9 mouse cellular contexts compared by ENCODE assay signal in genomic region chr1:172119720-172120119, GRCm38 (mm10). TPM values are rescaled to one million over a fixed set of nuclear protein-coding genes. Genes with fewer than 3 reads are reported as not detected.
A peak's percentile ranks its signal among the peaks of the same experiment; 100 is the strongest.
DNase-seq lines count a peak whose midpoint lies in the region; ATAC-seq and TF ChIP-seq lines count a peak whose summit lies in the region.
"Had no signal": no experiment of that assay in that cellular context is flagged by ENCODE, and none has a peak within 500 bp of the region (broad histone marks: within the 10 kb centered on the region; RNA-seq: fewer than 3 reads in every experiment).

No protein-coding gene starts in this region.

- peak; percentile 28 to 48 for DNase-seq in layer of hippocampus, adult 2 months (ENCODE audit: low spot score in 2 of 2)
- DNase-seq in layer of hippocampus, postnatal 25 days (ENCODE audit: extremely low spot score in 1 of 2, low spot score in 1 of 2): no peak
- peak; percentile 53 for DNase-seq in CH12.LX (ENCODE audit: extremely low read depth)
- peak; percentile 90 for DNase-seq in brain, embryonic 14.5 days (ENCODE audit: low read depth)
- DNase-seq in kidney, adult 8-10 months: peak; percentile 60 to 67
- peak; percentile 75 for DNase-seq in mesoderm, embryonic 11.5 days (ENCODE audit: low read depth, low spot score)
- DNase-seq in testis, postnatal 14 days (ENCODE audit: low spot score): no peak

- no peaks in the 10 kb centered on the region for H3K27me3 ChIP-seq in CH12.LX (replicated peaks)
- H3K27me3 ChIP-seq: megakaryocyte, embryonic 14.5 days had no signal

- H3K27ac ChIP-seq in layer of hippocampus, adult 2 months: no peak overlapping the region
- H3K27ac ChIP-seq in CH12.LX (ENCODE audit: insufficient read depth, low read depth): no peak overlapping the region

- TF ChIP-seq POLR2A in CH12.LX (IDR thresholded peaks at IDR 0.05; ENCODE audit: low read depth, low read length): no peak
- TF ChIP-seq POLR2A in brain, embryonic 14.5 days (IDR thresholded peaks at IDR 0.05; ENCODE audit: borderline replicate concordance, extremely low read depth, insufficient read depth, insufficient read length, poor library complexity, severe bottlenecking): no peak

- dilution Hi-C loops in CH12.LX (cut with MboI; ENCODE audit: extremely low pct_ligation_motif_present, extremely low pct_unique_long_range_greater_than_20kb, low sequenced_read_pairs): no loop called here

- no peak for TF ChIP-seq EP300 in CH12.LX (IDR thresholded peaks at IDR 0.05; ENCODE audit: low read length)

- H3K36me3 ChIP-seq in CH12.LX (replicated peaks in 1 of 2; ENCODE audit: control insufficient read depth in 1 of 2, insufficient read depth in 1 of 2, low read length in 1 of 2): peaks cover 69 to 93% of the 10 kb centered on the region in 2 experiments

- in situ Hi-C loops in CH12.LX (cut with MboI; ENCODE audit: low pct_ligation_motif_present, low pct_unique_long_range_greater_than_20kb, low sequenced_read_pairs): no loop called here

- no peaks in the 10 kb centered on the region for H3K79me2 ChIP-seq in CH12.LX (replicated peaks; ENCODE audit: control insufficient read depth, extremely low read depth, insufficient read depth, poor library complexity, severe bottlenecking)

- H3K4me1 ChIP-seq in CH12.LX (ENCODE audit: control insufficient read depth in 1 of 2, insufficient read depth in 2 of 2): no peaks in the 10 kb centered on the region

- TF ChIP-seq RAD21 in CH12.LX (IDR thresholded peaks at IDR 0.05; ENCODE audit: low read depth, low read length): peak; percentile 59

- peak; percentile 89 for TF ChIP-seq CTCF in layer of hippocampus, adult 2 months (conservative IDR thresholded peaks at IDR 0.05)
- peak; percentile 33 to 83; a peak in 3 of 4 replicates for TF ChIP-seq CTCF in CH12.LX (conservative IDR thresholded peaks at IDR 0.05 in 1 of 2, IDR thresholded peaks at IDR 0.05 in 1 of 2; ENCODE audit: low read depth in 2 of 2, low read length in 2 of 2)
- peak; percentile 76; the same call in 1 of the 2 replicates for TF ChIP-seq CTCF in brain, embryonic 14.5 days (IDR thresholded peaks at IDR 0.05; ENCODE audit: borderline replicate concordance, extremely low read depth, insufficient read depth, insufficient read length)

- no peak overlapping the region for H3K4me2 ChIP-seq in CH12.LX (ENCODE audit: insufficient read depth, low read depth, poor library complexity, severe bottlenecking)

- H3K4me3 ChIP-seq in layer of hippocampus, adult 2 months: no peak overlapping the region
- no peak overlapping the region for H3K4me3 ChIP-seq in CH12.LX (replicated peaks in 1 of 3; ENCODE audit: low read depth in 2 of 3, low read length in 2 of 3, poor library complexity in 1 of 3)
- H3K4me3 ChIP-seq: megakaryocyte, embryonic 14.5 days had no signal

- ATAC-seq in erythroid progenitor cell, adult 5-6 weeks (replicated peaks; ENCODE audit: low FRiP score, poor library complexity, severe bottlenecking): peak; percentile 73

- H3K9ac ChIP-seq in CH12.LX (ENCODE audit: insufficient read depth, low read depth): no peak overlapping the region

- no peaks in the 10 kb centered on the region for H3K9me3 ChIP-seq in CH12.LX (replicated peaks; ENCODE audit: low read length)
- H3K9me3 ChIP-seq: megakaryocyte, embryonic 14.5 days had no signal

TF ChIP-seq in CH12.LX, 34 proteins besides CTCF, POLR2A, EP300 and RAD21:
- TF ChIP-seq MAZ (IDR thresholded peaks at IDR 0.05; ENCODE audit: low read depth, low read length): no peak
- TF ChIP-seq CHD2 (IDR thresholded peaks at IDR 0.05; ENCODE audit: low read length): no peak
- TF ChIP-seq TCF12 (IDR thresholded peaks at IDR 0.05; ENCODE audit: low read depth, low read length): no peak
- no peak for TF ChIP-seq MEF2A (IDR thresholded peaks at IDR 0.05; ENCODE audit: borderline replicate concordance, low read depth, low read length)
- TF ChIP-seq SMC3 (IDR thresholded peaks at IDR 0.05; ENCODE audit: low read depth, low read length): peak; percentile 76
- TF ChIP-seq ZMIZ1 (IDR thresholded peaks at IDR 0.05; ENCODE audit: low read depth, low read length): no peak
TF ChIP-seq in CH12.LX: peak in this region for 1.

RNA-seq across cellular contexts. Expression of gene Pex19, which starts 6.8 kb away (rescaled TPM):
- total RNA-seq in layer of hippocampus, adult 2 months (2021): 10 to 100 TPM; 84.9 to 88.3 TPM
- 100 to 1,000 TPM in 1 of 2 experiments, 10 to 100 TPM in 1; 99.8 to 101 TPM for total RNA-seq in layer of hippocampus, postnatal 25 days (2021)
- total RNA-seq in CH12.LX (2012; rRNA removed): 43.5 and 46.0 TPM in 2 replicates
- 47.9 and 53.6 TPM in 2 replicates for total RNA-seq in CH12.LX (2014; rRNA removed)
- polyA plus RNA-seq in CH12.LX (2012; ENCODE audit: insufficient read length, low read depth): 58.2 and 60.5 TPM in 2 replicates
- 105 and 106 TPM in 2 replicates for polyA plus RNA-seq in brain, embryonic 14.5 days (2012; rRNA removed)
- total RNA-seq in erythroid progenitor cell, adult 5-6 weeks (2015; ENCODE audit: low replicate concordance): 14.7 and 15.1 TPM in 2 replicates
- 15.4 and 21.5 TPM in 2 replicates for total RNA-seq in erythroid progenitor cell, adult 5-6 weeks (2017; ENCODE audit: low replicate concordance)

RNA-seq across cellular contexts. Expression of gene Dcaf8, which starts 28.2 kb away (rescaled TPM):
- 100 to 1,000 TPM; 114 to 116 TPM for total RNA-seq in layer of hippocampus, adult 2 months (2021)
- 100 to 1,000 TPM; 107 to 115 TPM for total RNA-seq in layer of hippocampus, postnatal 25 days (2021)
- 47.7 and 58.5 TPM in 2 replicates for total RNA-seq in CH12.LX (2012; rRNA removed)
- total RNA-seq in CH12.LX (2014; rRNA removed): 46.2 and 50.1 TPM in 2 replicates
- 77.2 and 80.7 TPM in 2 replicates for polyA plus RNA-seq in CH12.LX (2012; ENCODE audit: insufficient read length, low read depth)
- polyA plus RNA-seq in brain, embryonic 14.5 days (2012; rRNA removed): 76.6 and 84.5 TPM in 2 replicates
- total RNA-seq in erythroid progenitor cell, adult 5-6 weeks (2015; ENCODE audit: low replicate concordance): 77.5 TPM in 2 replicates
- total RNA-seq in erythroid progenitor cell, adult 5-6 weeks (2017; ENCODE audit: low replicate concordance): 141 and 176 TPM in 2 replicates

RNA-seq across cellular contexts. Expression of gene Ncstn, which starts 37.1 kb away (rescaled TPM):
- 10 to 100 TPM; 58.1 to 63.3 TPM for total RNA-seq in layer of hippocampus, adult 2 months (2021)
- 10 to 100 TPM; 59.5 to 63.2 TPM for total RNA-seq in layer of hippocampus, postnatal 25 days (2021)
- total RNA-seq in CH12.LX (2012; rRNA removed): 21.5 and 24.5 TPM in 2 replicates
- 12.4 and 15.0 TPM in 2 replicates for total RNA-seq in CH12.LX (2014; rRNA removed)
- polyA plus RNA-seq in CH12.LX (2012; ENCODE audit: insufficient read length, low read depth): 52.4 and 56.1 TPM in 2 replicates
- polyA plus RNA-seq in brain, embryonic 14.5 days (2012; rRNA removed): 136 and 139 TPM in 2 replicates
- 43.2 and 52.0 TPM in 2 replicates for total RNA-seq in erythroid progenitor cell, adult 5-6 weeks (2015; ENCODE audit: low replicate concordance)
- 14.7 and 16.4 TPM in 2 replicates for total RNA-seq in erythroid progenitor cell, adult 5-6 weeks (2017; ENCODE audit: low replicate concordance)

RNA-seq across cellular contexts. Expression of gene Copa, which starts 37.4 kb away (rescaled TPM):
- total RNA-seq in layer of hippocampus, adult 2 months (2021): 100 to 1,000 TPM; 146 to 147 TPM
- 100 to 1,000 TPM; 148 to 149 TPM for total RNA-seq in layer of hippocampus, postnatal 25 days (2021)
- 158 and 165 TPM in 2 replicates for total RNA-seq in CH12.LX (2012; rRNA removed)
- 155 and 157 TPM in 2 replicates for total RNA-seq in CH12.LX (2014; rRNA removed)
- polyA plus RNA-seq in CH12.LX (2012; ENCODE audit: insufficient read length, low read depth): 160 and 165 TPM in 2 replicates
- 79.5 and 135 TPM in 2 replicates for polyA plus RNA-seq in brain, embryonic 14.5 days (2012; rRNA removed)
- total RNA-seq in erythroid progenitor cell, adult 5-6 weeks (2015; ENCODE audit: low replicate concordance): 44.9 and 67.4 TPM in 2 replicates
- 41.3 and 47.1 TPM in 2 replicates for total RNA-seq in erythroid progenitor cell, adult 5-6 weeks (2017; ENCODE audit: low replicate concordance)

Comparison
In these comparisons a context has a peak if more than half of its experiments do, and no peak if none do; other contexts are left out.
1. DNase-seq: peak in layer of hippocampus, adult 2 months (2 of 2), CH12.LX (single experiment), brain, embryonic 14.5 days (single experiment), kidney, adult 8-10 months (2 of 2) and mesoderm, embryonic 11.5 days (single experiment); none in layer of hippocampus, postnatal 25 days (0 of 2) and testis, postnatal 14 days (single experiment).
2. Peak in every context shown above with its lines, with median percentiles within 50 percentile points of each other: CTCF ChIP-seq.